In the genomic region with DNA sequence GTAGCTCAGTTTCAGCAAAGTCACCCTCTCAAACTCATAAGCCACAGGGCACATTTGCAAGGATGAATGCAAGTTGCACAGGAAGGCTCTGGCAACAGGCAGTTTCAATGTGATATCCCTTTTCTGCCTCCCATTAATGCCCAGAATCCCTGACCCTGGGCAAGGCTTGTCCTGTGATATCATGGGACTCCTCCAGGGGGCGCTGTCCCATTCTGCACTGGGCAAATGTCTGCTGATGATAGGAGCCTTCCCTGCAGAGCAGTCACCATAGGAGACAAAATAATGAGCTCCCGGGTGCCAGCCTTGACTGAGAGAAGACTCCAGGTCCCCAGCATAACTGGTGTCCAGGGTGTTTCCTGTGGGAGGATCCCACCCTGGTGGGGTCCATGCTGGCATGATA, we compare ENCODE assay signal across 9 mouse cellular contexts. TPM values are rescaled to one million over a fixed set of nuclear protein-coding genes. Genes with fewer than 3 reads are reported as not detected.
DNase-seq lines count a peak whose midpoint lies in the region; ATAC-seq and TF ChIP-seq lines count a peak whose summit lies in the region.
"Had no signal": no experiment of that assay in that cellular context is flagged by ENCODE, and none has a peak within 500 bp of the region (broad histone marks: within the 10 kb centered on the region; RNA-seq: fewer than 3 reads in every experiment).

No protein-coding gene starts in this region.

- 0 out of 2 replicates have a peak, but pooled peaks cover 8% of the 10 kb centered on the region for H3K4me1 ChIP-seq in midbrain, embryonic 14.5 days (ENCODE audit: control insufficient read depth, insufficient read depth, low read length)
- H3K4me1 ChIP-seq in midbrain, embryonic 16.5 days (ENCODE audit: control insufficient read depth, insufficient read depth, low read length): peaks cover 15% of the 10 kb centered on the region
- peaks cover 21% of the 10 kb centered on the region; the same call in 1 of the 2 replicates for H3K4me1 ChIP-seq in kidney, postnatal 0 days (replicated peaks; ENCODE audit: insufficient read depth, low read length)

- no peak overlapping the region for H3K4me3 ChIP-seq in midbrain, embryonic 14.5 days (replicated peaks; ENCODE audit: low read depth, low read length)
- no peak overlapping the region for H3K4me3 ChIP-seq in midbrain, embryonic 16.5 days (ENCODE audit: low read depth, low read length)
- no peak overlapping the region for H3K4me3 ChIP-seq in kidney, postnatal 0 days (replicated peaks; ENCODE audit: low read depth, low read length)
- H3K4me3 ChIP-seq: heart, embryonic 13.5 days had no signal

- peak; percentile 82 for TF ChIP-seq CTCF in kidney, postnatal 0 days (IDR thresholded peaks at IDR 0.05; ENCODE audit: low read depth)

- no peak for ATAC-seq in midbrain, embryonic 14.5 days (ENCODE audit: low FRiP score, low TSS enrichment)
- no peak for ATAC-seq in midbrain, embryonic 16.5 days
- no peak for ATAC-seq in kidney, postnatal 0 days (replicated peaks; ENCODE audit: low FRiP score, low read depth)

- peaks cover 35% of the 10 kb centered on the region; the same call in 1 of the 2 replicates for H3K27me3 ChIP-seq in midbrain, embryonic 14.5 days (ENCODE audit: control insufficient read depth, insufficient read depth, low read length)
- peaks cover 24% of the 10 kb centered on the region for H3K27me3 ChIP-seq in midbrain, embryonic 16.5 days (ENCODE audit: control insufficient read depth, insufficient read depth, low read depth, low read length)
- no peaks in the 10 kb centered on the region for H3K27me3 ChIP-seq in kidney, postnatal 0 days (ENCODE audit: insufficient read depth, low read length)

- no peak overlapping the region for H3K4me2 ChIP-seq in midbrain, embryonic 14.5 days (ENCODE audit: low read length)
- H3K4me2 ChIP-seq in midbrain, embryonic 16.5 days (ENCODE audit: low read length): no peak overlapping the region
- H3K4me2 ChIP-seq in kidney, postnatal 0 days (ENCODE audit: low read length): no peak overlapping the region
- H3K4me2 ChIP-seq: heart, embryonic 13.5 days had no signal

- DNase-seq in gastrocnemius, adult 18-20 months (ENCODE audit: low spot score): peak; percentile 65
- no peak for DNase-seq in gastrocnemius, postnatal 4 days (ENCODE audit: low spot score in 2 of 2)
- DNase-seq in midbrain, embryonic 14.5 days: peak; percentile 31
- DNase-seq in adrenal gland, postnatal 25 days: peak; percentile 64
- peak; percentile 57 for DNase-seq in kidney, postnatal 0 days (ENCODE audit: low spot score)
- DNase-seq in retina, postnatal 1 day: peak; percentile 65
- DNase-seq in spleen, postnatal 36 days (ENCODE audit: low spot score in 2 of 2): no peak

- H3K36me3 ChIP-seq in midbrain, embryonic 14.5 days (ENCODE audit: control insufficient read depth, insufficient read depth, low read length): no peaks in the 10 kb centered on the region
- no peaks in the 10 kb centered on the region for H3K36me3 ChIP-seq in midbrain, embryonic 16.5 days (ENCODE audit: control insufficient read depth, insufficient read depth, low read length)
- H3K36me3 ChIP-seq in kidney, postnatal 0 days (ENCODE audit: insufficient read depth, low read length): no peaks in the 10 kb centered on the region
- H3K36me3 ChIP-seq: heart, embryonic 13.5 days had no signal

- H3K9me3 ChIP-seq in midbrain, embryonic 14.5 days (ENCODE audit: control insufficient read depth, low read length): no peaks in the 10 kb centered on the region
- no peaks in the 10 kb centered on the region for H3K9me3 ChIP-seq in midbrain, embryonic 16.5 days (replicated peaks; ENCODE audit: control insufficient read depth, low read length, poor library complexity, severe bottlenecking)
- H3K9me3 ChIP-seq in kidney, postnatal 0 days (replicated peaks; ENCODE audit: low read length): no peaks in the 10 kb centered on the region
- H3K9me3 ChIP-seq: heart, embryonic 13.5 days had no signal

- 22% methylated on average over 2 of the region's 2 CpGs for WGBS in midbrain, embryonic 14.5 days
- WGBS in midbrain, embryonic 16.5 days: 11% methylated on average over 2 of the region's 2 CpGs
- WGBS in kidney, postnatal 0 days: 25% methylated on average over 2 of the region's 2 CpGs

- H3K27ac ChIP-seq in midbrain, embryonic 14.5 days (replicated peaks; ENCODE audit: low read depth, low read length): no peak overlapping the region
- H3K27ac ChIP-seq in midbrain, embryonic 16.5 days (ENCODE audit: low read length): no peak overlapping the region
- H3K27ac ChIP-seq in kidney, postnatal 0 days: no peak overlapping the region
- H3K27ac ChIP-seq: heart, embryonic 13.5 days had no signal

- no peak overlapping the region for H3K9ac ChIP-seq in midbrain, embryonic 14.5 days (replicated peaks; ENCODE audit: low read length)
- no peak overlapping the region for H3K9ac ChIP-seq in midbrain, embryonic 16.5 days (ENCODE audit: low read depth, low read length)
- H3K9ac ChIP-seq in kidney, postnatal 0 days (ENCODE audit: low read depth, low read length): no peak overlapping the region
- H3K9ac ChIP-seq: heart, embryonic 13.5 days had no signal

RNA-seq across cellular contexts. Expression of a gene that starts 28.1 kb away (rescaled TPM):
- total RNA-seq in gastrocnemius, adult 18-20 months (2021): 1 to 10 TPM; 1.0 to 2.4 TPM
- total RNA-seq in gastrocnemius, postnatal 4 days (2021): 1 to 10 TPM; 1.7 TPM
- polyA plus RNA-seq in midbrain, embryonic 14.5 days (2014; fragmentation: Nextera tagmentation; extraction: Ambion mirVana): 8.2 and 9.2 TPM in 2 replicates
- polyA plus RNA-seq in midbrain, embryonic 16.5 days (2015; fragmentation: Nextera tagmentation; extraction: Ambion mirVana): 6.8 and 7.3 TPM in 2 replicates
- total RNA-seq in adrenal gland, postnatal 25 days (2021): 1.6 and 2.3 TPM in 2 replicates
- polyA plus RNA-seq in kidney, postnatal 0 days (2015; fragmentation: Nextera tagmentation; extraction: Ambion mirVana): 28.6 and 29.6 TPM in 2 replicates

RNA-seq across cellular contexts. Expression of a gene that starts 42.3 kb away (rescaled TPM):
- total RNA-seq in gastrocnemius, adult 18-20 months (2021): under 1 TPM; 0.09 to 0.11 TPM
- total RNA-seq in gastrocnemius, postnatal 4 days (2021): 1 to 10 TPM; 5.7 to 7.9 TPM
- polyA plus RNA-seq in midbrain, embryonic 14.5 days (2014; fragmentation: Nextera tagmentation; extraction: Ambion mirVana): 0.22 TPM in 1 of 2 replicates, not detected in the other
- 0.53 and 0.58 TPM in 2 replicates for polyA plus RNA-seq in midbrain, embryonic 16.5 days (2015; fragmentation: Nextera tagmentation; extraction: Ambion mirVana)
- 2.1 and 2.8 TPM in 2 replicates for total RNA-seq in adrenal gland, postnatal 25 days (2021)
- polyA plus RNA-seq in kidney, postnatal 0 days (2015; fragmentation: Nextera tagmentation; extraction: Ambion mirVana): 2.3 and 2.8 TPM in 2 replicates

Comparison
In these comparisons a context has a peak if more than half of its experiments do, and no peak if none do; other contexts are left out.
1. DNase-seq: peak in gastrocnemius, adult 18-20 months (single experiment), midbrain, embryonic 14.5 days (single experiment), adrenal gland, postnatal 25 days (single experiment), kidney, postnatal 0 days (single experiment) and retina, postnatal 1 day (single experiment); none in gastrocnemius, postnatal 4 days (0 of 2) and spleen, postnatal 36 days (0 of 2).